27 mouse cellular contexts compared by ENCODE assay signal in the genomic region with DNA sequence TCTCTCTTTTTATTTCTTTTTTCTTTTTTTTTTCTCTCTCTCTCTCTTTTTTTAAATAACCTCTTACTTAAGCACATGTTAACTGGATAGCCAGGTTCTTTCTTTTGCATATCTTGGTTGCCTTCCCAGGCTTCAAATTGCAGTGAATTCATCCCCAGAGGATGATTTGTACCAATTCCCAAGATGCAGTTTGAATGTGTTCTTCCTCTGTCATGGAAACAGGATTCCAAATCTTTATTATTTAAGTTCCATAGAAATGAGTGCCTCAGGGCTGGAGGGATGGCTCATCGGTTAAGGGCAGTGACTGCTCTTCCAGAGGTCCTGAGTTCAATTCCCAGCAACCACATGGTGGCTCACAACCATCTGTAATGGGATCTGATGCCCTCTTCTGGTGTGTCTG.
"Had no signal": no experiment of that assay in that cellular context is flagged by ENCODE, and none has a peak within 500 bp of the region (broad histone marks: within the 10 kb centered on the region; RNA-seq: fewer than 3 reads in every experiment).

No protein-coding gene starts in this region.

- H3K4me3 ChIP-seq: limb, embryonic 10.5 days; limb, embryonic 12.5 days; limb, embryonic 13.5 days; limb, embryonic 15.5 days; liver, embryonic 12.5 days; liver, embryonic 13.5 days; liver, embryonic 15.5 days; lung, embryonic 15.5 days; midbrain, embryonic 10.5 days; midbrain, embryonic 12.5 days; midbrain, embryonic 13.5 days; midbrain, embryonic 15.5 days; myocyte; neural tube, embryonic 12.5 days had no signal

- DNase-seq: left cerebral cortex, postnatal 4 days; liver; liver, embryonic 13.5 days; liver, postnatal 0 days; lung, adult 18-20 months; lung, adult 2 months; lung, embryonic 14.5 days; lung, postnatal 10 days; lung, postnatal 14 days; lung, postnatal 36 days; lung, postnatal 4 days; midbrain, embryonic 14.5 days had no signal

- H3K27ac ChIP-seq: limb, embryonic 10.5 days; limb, embryonic 12.5 days; limb, embryonic 13.5 days; limb, embryonic 15.5 days; liver, embryonic 12.5 days; liver, embryonic 13.5 days; liver, embryonic 14.5 days; liver, embryonic 15.5 days; lung, embryonic 15.5 days; macrophage; midbrain, embryonic 10.5 days; midbrain, embryonic 12.5 days; midbrain, embryonic 13.5 days; midbrain, embryonic 15.5 days; neural tube, embryonic 12.5 days had no signal
